Mouse (Mus musculus): ENCODE measurements around the gene Tcerg1l. TPM values are rescaled to one million over a fixed set of nuclear protein-coding genes. Genes with fewer than 3 reads are reported as not detected.
A peak's percentile ranks its signal among the peaks of the same experiment; 100 is the strongest.

Tcerg1l gene
- polyA plus RNA-seq, 1 experiment from 2014 or later, result 5.8 TPM

- H3K9me3 ChIP-seq (replicated peaks), result no peaks in the 10 kb centered on the region
- no peaks in the 10 kb centered on the region for H3K27me3 ChIP-seq
- no peak overlapping the region for H3K27ac ChIP-seq
- WGBS, result 41% methylated on average over 2 of the region's 2 CpGs
- no peaks in the 10 kb centered on the region for H3K36me3 ChIP-seq
- no peak overlapping the region for H3K4me3 ChIP-seq
- peaks cover 8% of the 10 kb centered on the region for H3K4me1 ChIP-seq
- no peak overlapping the region for H3K9ac ChIP-seq
- no peak overlapping the region for H3K4me2 ChIP-seq (replicated peaks)
- ATAC-seq (ENCODE audit: low FRiP score), result no peak
These were observed 40.7 kb downstream of the Tcerg1l start for GRCm38 (mm10) chr7:138356655-138357449.

GRCm38 (mm10) chr7:138345451-138345850, 52.1 kb downstream of the Tcerg1l start:
- Histone ChIP-seq H3K9ac (no peak overlapping the region), H3K27ac (no peak overlapping the region), H3K27me3 (no peaks in the 10 kb centered on the region), H3K36me3 (no peaks in the 10 kb centered on the region), H3K4me1 (no peaks in the 10 kb centered on the region), H3K4me2 (replicated peaks) (no peak overlapping the region), H3K4me3 (no peak overlapping the region), H3K9me3 (replicated peaks) (no peaks in the 10 kb centered on the region)
- 65% methylated on average over 6 of the region's 6 CpGs for WGBS
- ATAC-seq (ENCODE audit: low FRiP score), result 0 out of 2 replicates have a peak, but pooled peaks have one; percentile 52

- Histone ChIP-seq H3K4me3 (no peak overlapping the region), H3K4me1 (no peaks in the 10 kb centered on the region), H3K4me2 (replicated peaks) (no peak overlapping the region), H3K9me3 (replicated peaks) (no peaks in the 10 kb centered on the region), H3K36me3 (no peaks in the 10 kb centered on the region), H3K27me3 (peaks cover 4% of the 10 kb centered on the region; the same call in 1 of the 2 replicates), H3K9ac (no peak overlapping the region), H3K27ac (no peak overlapping the region)
- 68% methylated on average over 4 of the region's 4 CpGs for WGBS
- ATAC-seq (ENCODE audit: low FRiP score), result no peak
These were observed 59.1 kb downstream of the Tcerg1l start for GRCm38 (mm10) chr7:138338451-138338850.

GRCm38 (mm10) chr7:138337946-138338345, 59.6 kb downstream of the Tcerg1l start:
- Histone ChIP-seq H3K9ac (no peak overlapping the region), H3K36me3 (no peaks in the 10 kb centered on the region), H3K9me3 (replicated peaks) (no peaks in the 10 kb centered on the region), H3K27ac (no peak overlapping the region), H3K4me3 (no peak overlapping the region), H3K4me1 (no peaks in the 10 kb centered on the region), H3K4me2 (replicated peaks) (no peak overlapping the region), H3K27me3 (peaks cover 4% of the 10 kb centered on the region; the same call in 1 of the 2 replicates)
- ATAC-seq (ENCODE audit: low FRiP score), result no peak
- WGBS, result 19% methylated on average over 5 of the region's 5 CpGs

- Histone ChIP-seq H3K9ac (no peak overlapping the region), H3K4me1 (no peaks in the 10 kb centered on the region), H3K36me3 (no peaks in the 10 kb centered on the region), H3K27ac (no peak overlapping the region), H3K27me3 (no peaks in the 10 kb centered on the region), H3K9me3 (replicated peaks) (no peaks in the 10 kb centered on the region), H3K4me2 (replicated peaks) (no peak overlapping the region), H3K4me3 (no peak overlapping the region)
- no peak for ATAC-seq (ENCODE audit: low FRiP score)
- WGBS, result 90% methylated on average over 4 of the region's 4 CpGs
These were observed 64.9 kb downstream of the Tcerg1l start for GRCm38 (mm10) chr7:138332504-138333168.

GRCm38 (mm10) chr7:138331266-138331665, 66.3 kb downstream of the Tcerg1l start:
- no peak overlapping the region for H3K9ac ChIP-seq
- no peak for ATAC-seq (ENCODE audit: low FRiP score)
- no peaks in the 10 kb centered on the region for H3K9me3 ChIP-seq (replicated peaks)
- H3K4me1 ChIP-seq, result peaks cover 11% of the 10 kb centered on the region
- no peak overlapping the region for H3K4me2 ChIP-seq (replicated peaks)
- 76% methylated on average over 3 of the region's 3 CpGs for WGBS
- H3K27ac ChIP-seq, result no peak overlapping the region
- H3K36me3 ChIP-seq, result no peaks in the 10 kb centered on the region
- no peaks in the 10 kb centered on the region for H3K27me3 ChIP-seq
- H3K4me3 ChIP-seq, result no peak overlapping the region

- no peaks in the 10 kb centered on the region for H3K36me3 ChIP-seq
- H3K27ac ChIP-seq, result no peak overlapping the region
- no peak overlapping the region for H3K4me3 ChIP-seq
- no peak for ATAC-seq (ENCODE audit: low FRiP score)
- H3K9ac ChIP-seq, result no peak overlapping the region
- no peaks in the 10 kb centered on the region for H3K9me3 ChIP-seq (replicated peaks)
- H3K4me1 ChIP-seq, result peaks cover 20% of the 10 kb centered on the region
- no peaks in the 10 kb centered on the region for H3K27me3 ChIP-seq
- 65% methylated on average over 6 of the region's 6 CpGs for WGBS
- no peak overlapping the region for H3K4me2 ChIP-seq (replicated peaks)
These were observed 68.9 kb downstream of the Tcerg1l start for GRCm38 (mm10) chr7:138328637-138329036.

- Histone ChIP-seq H3K27me3 (no peaks in the 10 kb centered on the region), H3K27ac (0 out of 2 replicates have a peak overlapping the region, but pooled peaks have one; percentile 14), H3K36me3 (no peaks in the 10 kb centered on the region), H3K9ac (no peak overlapping the region), H3K4me1 (peaks cover 20% of the 10 kb centered on the region), H3K4me2 (replicated peaks) (no peak overlapping the region), H3K4me3 (no peak overlapping the region), H3K9me3 (replicated peaks) (no peaks in the 10 kb centered on the region)
- 0 out of 2 replicates have a peak, but pooled peaks have one; percentile 32 for ATAC-seq (ENCODE audit: low FRiP score)
- 20% methylated on average over 3 of the region's 3 CpGs for WGBS
These were observed 70.8 kb downstream of the Tcerg1l start for GRCm38 (mm10) chr7:138326760-138327159.

GRCm38 (mm10) chr7:138313733-138314132, 83.8 kb downstream of the Tcerg1l start:
- Histone ChIP-seq H3K4me2 (replicated peaks) (no peak overlapping the region), H3K27me3 (no peaks in the 10 kb centered on the region), H3K4me3 (no peak overlapping the region), H3K4me1 (no peaks in the 10 kb centered on the region), H3K36me3 (no peaks in the 10 kb centered on the region), H3K9ac (no peak overlapping the region), H3K9me3 (replicated peaks) (no peaks in the 10 kb centered on the region), H3K27ac (no peak overlapping the region)
- 93% methylated on average over 1 of the region's 1 CpGs for WGBS
- no peak for ATAC-seq (ENCODE audit: low FRiP score)

GRCm38 (mm10) chr7:138306126-138306525, 91.4 kb downstream of the Tcerg1l start:
- ATAC-seq (ENCODE audit: low FRiP score), result no peak
- no peak overlapping the region for H3K4me2 ChIP-seq (replicated peaks)
- H3K27ac ChIP-seq, result no peak overlapping the region
- WGBS, result 90% methylated on average over 3 of the region's 3 CpGs
- no peak overlapping the region for H3K9ac ChIP-seq
- H3K9me3 ChIP-seq (replicated peaks), result no peaks in the 10 kb centered on the region
- no peak overlapping the region for H3K4me3 ChIP-seq
- no peaks in the 10 kb centered on the region for H3K27me3 ChIP-seq
- no peaks in the 10 kb centered on the region for H3K4me1 ChIP-seq
- H3K36me3 ChIP-seq, result no peaks in the 10 kb centered on the region

- no peaks in the 10 kb centered on the region for H3K9me3 ChIP-seq (replicated peaks)
- H3K4me2 ChIP-seq (replicated peaks), result no peak overlapping the region
- H3K4me3 ChIP-seq, result no peak overlapping the region
- no peak for ATAC-seq (ENCODE audit: low FRiP score)
- H3K4me1 ChIP-seq, result no peaks in the 10 kb centered on the region
- H3K27me3 ChIP-seq, result no peaks in the 10 kb centered on the region
- 84% methylated on average over 5 of the region's 5 CpGs for WGBS
- no peaks in the 10 kb centered on the region for H3K36me3 ChIP-seq
- H3K27ac ChIP-seq, result no peak overlapping the region
- H3K9ac ChIP-seq, result no peak overlapping the region
These were observed 112.7 kb downstream of the Tcerg1l start for GRCm38 (mm10) chr7:138284790-138285189.

- H3K4me2 ChIP-seq (replicated peaks), result no peak overlapping the region
- H3K9ac ChIP-seq, result no peak overlapping the region
- ATAC-seq (ENCODE audit: low FRiP score), result no peak
- no peaks in the 10 kb centered on the region for H3K9me3 ChIP-seq (replicated peaks)
- H3K4me3 ChIP-seq, result no peak overlapping the region
- H3K36me3 ChIP-seq, result no peaks in the 10 kb centered on the region
- H3K27ac ChIP-seq, result no peak overlapping the region
- H3K4me1 ChIP-seq, result peaks cover 4% of the 10 kb centered on the region; the same call in 1 of the 2 replicates
- H3K27me3 ChIP-seq, result no peaks in the 10 kb centered on the region
- WGBS, result 68% methylated on average over 1 of the region's 1 CpGs
These were observed 122.3 kb downstream of the Tcerg1l start for GRCm38 (mm10) chr7:138275263-138275662.
